Mouse (Mus musculus) megakaryocyte-erythroid progenitor cell, adult 5-6 weeks (primary cell): ENCODE data around the gene Npdc1. TPM values are rescaled to one million over a fixed set of nuclear protein-coding genes. Genes with fewer than 3 reads are reported as not detected.
"Not testable (repeated sequence)": the region's sequence is repeated elsewhere in the genome, so short reads cannot be mapped to it uniquely, and the experiment has no call there.

Source experiments
- ATAC-seq: replicated peaks from 2 replicates; pipeline ENCODE4 v1.8.0; 2016; ENCODE audit warnings: mild to moderate bottlenecking, inconsistent platforms; ENCODE audit not compliant: severe bottlenecking, poor library complexity, low FRiP score, low TSS enrichment
- total RNA-seq, 2 experiments: library from RNA; stranded (forward) in 1 of 2; stranded (reverse) in 1 of 2; fragments of 200-1000, 215-1000 nt in 1 of 2; fragments of >200 nt in 1 of 2; fragmentation: Nextera tagmentation in 1 of 2; gene quantifications; 2 replicates each; pipeline ENCODE4 v1.2.3; 2014 to 2017

The Npdc1 gene
- total RNA-seq, 2 experiments from 2014 or later = not detected

GRCm38 (mm10) chr2:25394281-25395221 is 4.6 kb upstream of the Npdc1 start:
- ATAC-seq = no peak

DNA sequence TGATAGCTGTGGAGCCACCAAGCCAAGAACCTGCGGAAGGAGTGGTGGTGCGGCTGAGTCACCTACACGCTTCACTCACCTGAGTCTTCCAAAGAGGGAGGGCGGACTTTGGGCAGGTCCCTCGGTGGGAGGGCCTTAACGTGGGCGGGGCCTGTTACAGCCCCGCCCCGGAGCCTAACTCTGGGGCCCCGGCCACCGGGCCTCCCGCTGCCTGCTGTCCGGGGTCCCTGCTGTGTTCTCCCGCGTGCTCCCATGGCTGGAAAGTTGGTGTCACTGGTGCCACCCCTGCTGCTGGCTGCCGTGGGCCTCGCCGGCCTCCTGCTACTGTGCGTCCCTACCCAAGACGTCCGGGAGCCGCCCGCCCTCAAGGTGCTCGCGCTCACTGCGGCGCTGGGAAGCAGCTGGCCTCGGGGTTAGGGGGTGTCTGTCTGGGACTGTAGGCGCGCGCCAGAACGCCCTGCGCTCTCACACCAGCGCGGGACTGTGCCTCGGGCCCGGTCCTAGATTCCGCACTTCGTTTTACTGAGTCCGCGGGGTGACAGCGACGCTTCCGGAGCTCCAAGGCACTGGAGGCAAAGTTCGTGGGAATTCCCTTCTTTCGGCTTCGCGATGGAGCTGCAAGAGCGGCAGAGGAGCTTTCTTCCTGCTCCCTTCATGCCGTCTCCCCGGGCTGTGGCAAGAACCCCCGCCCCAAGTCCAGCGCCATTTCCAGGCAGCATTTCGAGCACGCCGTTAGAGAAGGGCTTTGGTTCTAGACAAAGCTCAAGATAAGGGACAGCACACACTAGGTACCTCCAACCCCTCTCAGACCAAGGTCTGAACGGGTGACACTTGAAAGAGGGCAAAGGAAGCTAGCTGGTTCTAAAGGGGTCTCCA is 3.2 kb upstream of the Npdc1 start, which contains the start of gene Entpd2:
Entpd2 (plus strand) TSS at position 154 of the 876 bp plus-strand sequence.
- peak; percentile 34; the same call in 1 of the 2 replicates for ATAC-seq

- no peak for ATAC-seq
These were observed 2.6 kb upstream of the Npdc1 start for GRCm38 (mm10) chr2:25396597-25396983.

DNA sequence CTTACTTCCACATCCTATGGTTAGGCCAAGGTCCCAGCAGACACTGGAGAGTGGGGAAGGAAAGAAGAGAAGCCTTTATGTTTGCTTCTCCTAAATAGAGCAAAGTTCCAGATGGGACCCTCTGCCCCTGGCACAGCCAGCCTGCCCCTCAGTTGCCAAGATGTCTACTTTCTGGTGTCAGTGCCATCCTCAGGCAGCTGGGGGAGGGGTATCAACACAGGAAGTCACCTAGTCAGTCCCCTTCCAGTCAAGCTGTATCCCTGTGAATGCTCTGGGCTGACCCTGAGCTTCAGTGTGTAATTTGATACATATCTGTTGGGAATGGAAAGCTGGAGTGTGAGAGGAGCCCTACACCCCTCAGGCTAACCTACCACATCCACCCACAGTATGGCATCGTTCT is 2.1 kb upstream of the Npdc1 start:
- no peak for ATAC-seq

DNA sequence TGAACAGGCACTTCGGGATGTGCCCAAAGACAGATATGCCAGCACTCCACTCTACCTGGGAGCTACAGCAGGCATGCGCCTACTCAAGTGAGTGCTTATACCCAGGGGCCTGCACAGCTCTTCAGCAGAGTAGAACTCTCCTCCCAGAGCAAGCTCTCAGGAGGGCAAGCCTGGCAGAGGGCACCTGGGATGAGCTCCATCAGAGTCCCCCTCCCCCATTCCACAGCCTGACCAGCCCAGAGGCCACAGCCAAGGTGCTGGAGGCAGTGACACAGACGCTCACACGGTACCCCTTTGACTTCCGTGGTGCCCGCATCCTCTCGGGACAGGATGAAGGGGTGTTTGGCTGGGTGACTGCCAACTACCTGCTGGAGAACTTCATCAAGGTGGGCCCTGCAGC is 1.1 kb upstream of the Npdc1 start:
- no peak for ATAC-seq

- ATAC-seq = no peak
These were observed 1.1 kb downstream of the Npdc1 start for GRCm38 (mm10) chr2:25400291-25400690.

- no peak for ATAC-seq
These were observed 1.6 kb downstream of the Npdc1 start for GRCm38 (mm10) chr2:25400764-25401163.

- ATAC-seq = peak; percentile 63
These were observed 3.3 kb downstream of the Npdc1 start for GRCm38 (mm10) chr2:25402377-25402971.

DNA sequence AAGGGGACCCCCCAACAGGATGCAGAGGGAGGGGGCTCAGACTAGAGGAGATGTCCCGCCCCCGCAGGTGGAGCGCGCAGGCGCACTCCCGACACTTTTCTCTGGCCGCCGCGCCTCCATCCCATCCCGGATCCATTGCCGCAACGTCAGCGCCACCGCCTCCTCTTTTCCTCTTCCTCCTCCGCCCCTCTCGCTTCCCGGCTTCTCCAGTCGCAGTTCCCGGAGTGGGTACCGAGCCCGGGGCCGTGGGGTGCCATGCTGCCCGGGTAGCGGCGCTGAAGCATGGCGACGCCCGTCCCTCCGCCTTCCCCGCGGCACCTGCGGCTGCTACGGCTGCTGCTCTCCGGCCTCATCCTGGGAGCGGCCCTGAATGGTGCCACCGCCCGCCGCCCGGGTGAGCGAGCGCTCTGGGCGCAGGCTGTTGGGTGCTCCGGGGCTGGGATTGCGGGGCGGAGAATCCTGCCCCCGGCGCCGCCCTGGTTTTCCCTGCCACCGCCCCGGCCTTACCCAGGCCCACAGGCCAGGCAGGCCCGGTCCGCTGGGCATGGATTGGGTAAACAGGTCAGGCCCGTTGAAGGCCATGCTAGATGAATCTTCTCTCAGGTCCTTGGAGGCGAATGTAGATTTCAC is 3.9 kb downstream of the Npdc1 start:
- no peak for ATAC-seq

DNA sequence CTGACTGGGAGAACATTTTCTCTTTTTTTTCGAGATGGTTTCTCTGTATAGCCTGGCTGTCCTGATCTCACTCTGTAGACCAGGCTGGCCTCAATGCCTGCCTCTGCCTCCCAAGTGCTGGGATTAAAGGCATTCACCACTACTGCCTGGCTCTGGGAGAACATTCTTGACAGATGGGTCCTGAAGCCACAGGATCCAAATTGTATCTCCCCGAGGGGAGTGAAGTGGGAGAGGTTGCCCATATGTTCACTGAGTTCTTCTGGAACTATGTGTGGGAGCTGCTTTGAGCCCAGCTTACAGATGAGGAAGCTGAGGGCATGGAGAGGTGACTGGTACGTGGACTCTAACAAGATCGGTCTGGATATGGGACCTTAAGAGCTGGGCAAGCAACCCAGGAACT is 4.8 kb downstream of the Npdc1 start:
- no peak for ATAC-seq

DNA sequence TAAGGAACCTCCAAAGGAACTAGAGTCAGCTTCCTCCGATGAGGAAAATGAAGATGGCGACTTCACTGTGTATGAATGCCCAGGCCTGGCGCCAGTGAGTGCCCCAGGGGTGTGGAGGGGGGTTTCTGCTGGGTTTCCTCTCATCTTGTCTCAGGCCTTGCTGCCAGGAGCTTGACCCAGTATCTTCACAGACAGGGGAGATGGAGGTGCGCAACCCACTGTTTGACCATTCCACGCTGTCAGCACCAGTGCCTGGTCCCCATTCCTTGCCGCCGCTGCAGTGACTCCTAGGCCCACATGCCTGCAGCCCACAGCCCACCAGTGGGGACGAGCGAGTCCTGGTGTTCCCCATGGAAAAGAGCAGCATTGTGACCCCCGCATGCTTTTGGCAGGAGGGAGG is 9.8 kb downstream of the Npdc1 start:
- ATAC-seq = no peak

DNA sequence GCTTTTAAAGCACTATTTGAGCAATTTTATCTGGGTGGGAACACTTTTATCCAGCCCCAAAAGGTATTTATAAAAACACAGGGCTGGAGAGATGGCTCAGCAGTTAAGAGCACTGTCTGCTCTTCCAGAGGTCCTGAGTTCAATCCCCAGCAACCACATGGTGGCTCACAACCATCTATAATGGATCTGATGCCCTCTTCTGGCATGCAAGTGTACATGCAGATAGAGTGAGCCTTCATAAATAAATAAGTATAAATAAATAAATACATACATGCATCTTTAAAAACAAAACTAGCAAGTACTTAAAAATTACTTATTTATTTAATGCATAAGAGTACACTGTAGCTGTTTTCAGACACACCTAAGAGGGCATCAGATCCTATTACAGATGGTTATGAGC is 14.3 kb downstream of the Npdc1 start:
- not testable (repeated sequence) for ATAC-seq

GRCm38 (mm10) chr2:25417426-25417825 is 18.3 kb downstream of the Npdc1 start:
- no peak for ATAC-seq

- ATAC-seq = peak; percentile 47; the same call in 1 of the 2 replicates
These were observed 22.7 kb downstream of the Npdc1 start for GRCm38 (mm10) chr2:25421896-25422295.

DNA sequence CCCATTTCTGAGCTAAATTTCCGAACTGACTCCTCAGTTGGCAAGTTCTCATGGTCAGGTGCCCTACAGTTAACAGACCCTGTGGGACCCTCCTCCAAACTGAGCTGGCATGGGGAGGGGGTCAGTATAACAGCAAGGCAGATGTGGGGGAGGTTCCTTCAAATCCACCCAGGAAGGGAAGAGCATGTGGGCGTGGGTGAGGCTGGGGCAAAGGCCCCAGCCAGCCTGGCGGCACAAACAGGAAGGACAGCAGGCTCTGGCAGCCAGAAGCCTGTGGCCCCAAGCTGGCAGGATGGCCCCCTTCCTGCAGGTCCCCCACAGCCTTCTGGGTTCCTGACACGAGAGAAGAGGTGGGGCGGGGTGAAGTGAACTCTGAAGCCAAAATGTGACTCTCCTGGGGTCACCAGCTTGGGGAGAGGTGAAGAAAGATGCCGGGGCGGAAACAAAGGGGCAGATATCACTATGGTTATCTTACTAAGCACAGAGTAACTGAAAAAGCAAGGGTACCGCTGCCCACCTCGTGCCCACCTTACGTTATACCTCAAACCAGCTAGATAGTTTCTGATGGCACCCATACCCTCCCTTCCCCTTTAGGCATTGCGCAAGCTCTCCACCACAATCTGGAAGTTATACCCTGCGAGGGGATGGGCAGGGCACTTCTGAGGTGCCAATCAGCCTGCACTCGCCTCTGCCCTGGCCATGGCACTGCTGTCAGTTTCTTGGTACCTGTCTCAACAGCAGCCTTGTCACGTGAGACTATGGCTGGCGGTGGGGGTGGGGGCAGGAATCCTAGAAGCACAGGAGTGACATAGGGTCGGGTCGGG is 23.6 kb downstream of the Npdc1 start, which contains the start of gene Fut7:
Fut7 (plus strand) TSS at position 681 of the 824 bp plus-strand sequence.
- ATAC-seq = peak; percentile 43; the same call in 1 of the 2 replicates

DNA sequence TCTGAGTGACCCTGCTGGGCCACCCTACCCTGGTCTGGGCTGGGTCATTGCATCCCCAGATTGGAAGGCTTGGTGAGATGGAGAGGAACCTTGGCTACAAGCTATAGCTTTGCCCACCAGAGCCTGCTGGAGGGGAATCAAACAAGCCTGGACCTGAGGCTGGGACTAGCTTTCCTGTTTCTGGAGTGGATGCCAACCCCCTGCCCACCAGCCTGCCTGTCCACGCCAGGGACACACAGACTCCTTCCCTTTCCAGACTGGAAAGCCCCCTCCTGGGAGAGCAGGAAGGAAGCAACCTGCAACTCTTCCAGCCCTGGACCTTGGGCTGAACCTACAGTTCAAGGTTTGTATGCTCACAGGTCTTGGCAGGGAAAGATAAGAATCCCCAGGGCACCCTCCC is 24.5 kb downstream of the Npdc1 start:
- no peak for ATAC-seq

GRCm38 (mm10) chr2:25425481-25425880 is 26.3 kb downstream of the Npdc1 start:
- no peak for ATAC-seq

DNA sequence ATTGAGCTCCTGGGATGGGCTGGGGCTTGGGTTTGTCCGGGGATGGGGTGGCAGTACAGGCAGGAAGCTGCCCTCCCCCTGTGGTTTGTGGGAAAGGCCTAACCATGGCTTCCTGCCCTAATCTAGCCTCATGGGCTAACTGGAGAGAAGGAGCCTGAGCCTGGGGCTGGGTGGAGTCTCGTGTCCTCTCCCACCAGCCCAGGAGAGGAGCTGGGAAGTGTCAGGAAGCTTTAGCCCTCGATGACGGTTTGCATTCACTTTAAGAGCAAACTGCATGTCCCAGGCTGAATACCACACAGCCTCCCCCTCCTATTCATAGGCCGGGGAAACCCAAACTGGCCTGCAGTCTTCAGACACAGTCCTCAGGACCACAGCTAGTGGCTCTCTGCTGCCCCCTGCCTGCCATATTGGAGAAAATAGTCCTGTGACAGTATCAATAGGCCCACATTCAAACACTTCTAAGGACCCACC is 27.6 kb downstream of the Npdc1 start:
- ATAC-seq = peak; percentile 54
